Mouse (Mus musculus): ENCODE data around the gene Ap3b1.

The Ap3b1 gene

GRCm38 (mm10) chr13:94524669-94525238, 166.0 kb downstream of the Ap3b1 start:
- in situ Hi-C loops (cut with MboI; ENCODE audit: low sequenced_read_pairs): no loop called here

DNA sequence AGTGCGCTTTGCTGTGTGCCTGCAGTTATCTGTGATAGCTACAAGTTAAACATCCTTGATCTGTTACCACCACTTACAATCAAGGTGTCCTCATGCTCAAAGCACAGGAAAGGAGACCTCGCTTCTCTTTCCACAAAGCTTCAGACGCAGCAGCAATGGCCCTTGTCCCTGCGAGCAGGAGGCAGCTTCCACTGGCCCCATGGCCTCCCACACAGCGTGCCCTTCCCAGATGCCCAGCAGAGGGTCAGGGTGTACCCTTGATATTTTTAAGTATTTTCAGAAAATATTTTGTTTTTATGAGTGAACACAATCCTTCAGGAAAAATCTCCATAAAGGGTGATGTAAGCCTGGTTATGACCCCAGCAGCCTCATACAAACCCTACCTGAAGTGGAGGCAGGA, 170.4 kb downstream of the Ap3b1 start:
- in situ Hi-C loops (cut with MboI; ENCODE audit: low sequenced_read_pairs): no loop called here

- in situ Hi-C loops (cut with MboI; ENCODE audit: low sequenced_read_pairs): no loop called here
Measured at GRCm38 (mm10) chr13:94533516-94533915, 174.8 kb downstream of the Ap3b1 start.

DNA sequence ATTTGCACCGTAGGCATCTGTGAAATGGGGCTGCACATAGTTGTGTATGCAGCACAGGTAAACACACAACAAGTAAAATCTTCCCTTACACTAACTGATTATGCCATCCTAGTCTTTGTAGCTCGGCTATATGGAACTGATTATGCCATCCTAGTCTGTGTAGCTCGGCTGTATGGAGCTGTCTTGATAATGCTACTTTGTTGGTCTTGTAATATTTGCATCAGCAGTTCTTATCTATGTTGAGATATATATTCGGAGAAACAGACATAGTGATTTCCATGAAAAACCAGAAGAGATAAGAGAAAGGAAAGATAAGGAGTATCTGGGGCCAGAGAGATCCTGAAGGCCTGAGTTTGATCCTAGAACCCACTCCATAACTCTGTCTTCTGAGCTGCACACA, 178.6 kb downstream of the Ap3b1 start:
- in situ Hi-C loops (cut with MboI; ENCODE audit: low sequenced_read_pairs): no loop called here

DNA sequence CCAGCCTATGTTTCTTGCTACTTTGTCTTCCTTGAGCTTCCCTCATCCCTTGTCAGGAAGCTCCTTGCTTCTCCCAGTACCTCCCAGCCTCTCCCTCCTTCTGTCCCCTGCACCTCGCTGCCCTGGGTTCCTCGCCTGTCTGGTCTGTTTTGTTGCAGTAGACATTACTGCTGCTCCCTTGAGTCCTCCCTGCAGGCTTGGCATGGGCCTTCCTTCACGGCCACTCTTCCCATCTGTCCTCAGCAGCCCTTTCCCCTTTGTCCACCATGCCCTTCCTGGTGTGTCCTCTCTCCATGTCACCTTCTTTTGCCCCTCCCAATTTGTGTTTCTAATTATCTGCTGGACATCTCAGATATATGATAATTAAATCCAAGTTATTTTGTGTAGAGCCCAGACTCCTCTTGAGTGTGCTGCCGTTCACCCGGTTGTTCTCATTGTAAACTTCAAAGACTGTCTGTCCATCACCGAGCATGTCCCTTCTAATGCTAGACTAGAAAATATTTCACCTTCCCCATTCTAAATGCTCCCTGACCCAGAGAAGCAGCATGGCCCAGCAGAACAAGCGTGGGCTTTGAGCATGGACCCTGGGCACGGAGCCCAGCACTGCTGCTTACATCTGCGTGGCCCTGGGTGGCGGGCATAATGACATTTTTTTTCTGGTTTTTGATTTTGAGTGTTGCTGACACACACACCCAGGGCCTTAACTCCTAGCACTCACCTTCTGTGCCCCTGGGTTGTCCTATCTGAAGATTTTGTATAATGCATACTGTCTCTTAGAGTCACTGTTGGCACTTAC, 181.3 kb downstream of the Ap3b1 start:
- in situ Hi-C loops (cut with MboI; ENCODE audit: low sequenced_read_pairs): no loop called here

DNA sequence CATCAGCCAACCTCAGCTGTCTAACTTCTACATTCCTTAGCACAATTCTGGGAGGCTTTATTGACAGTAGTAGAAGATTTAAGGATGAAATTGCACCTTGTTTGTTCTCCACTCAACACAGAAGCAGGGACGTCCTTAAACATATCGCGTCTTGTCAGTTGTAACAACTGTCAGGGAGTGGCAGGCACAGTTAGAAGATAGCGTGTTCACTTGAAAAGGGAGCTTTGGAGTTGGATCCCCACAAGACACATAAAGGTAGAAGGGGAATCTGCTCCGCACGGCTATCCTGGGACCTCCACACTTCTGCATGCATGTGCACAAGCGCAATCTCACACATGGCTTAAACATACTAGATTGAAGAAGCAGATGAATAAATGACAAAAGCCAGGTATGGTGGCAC, 183.3 kb downstream of the Ap3b1 start:
- in situ Hi-C loops (cut with MboI; ENCODE audit: low sequenced_read_pairs): no loop called here

DNA sequence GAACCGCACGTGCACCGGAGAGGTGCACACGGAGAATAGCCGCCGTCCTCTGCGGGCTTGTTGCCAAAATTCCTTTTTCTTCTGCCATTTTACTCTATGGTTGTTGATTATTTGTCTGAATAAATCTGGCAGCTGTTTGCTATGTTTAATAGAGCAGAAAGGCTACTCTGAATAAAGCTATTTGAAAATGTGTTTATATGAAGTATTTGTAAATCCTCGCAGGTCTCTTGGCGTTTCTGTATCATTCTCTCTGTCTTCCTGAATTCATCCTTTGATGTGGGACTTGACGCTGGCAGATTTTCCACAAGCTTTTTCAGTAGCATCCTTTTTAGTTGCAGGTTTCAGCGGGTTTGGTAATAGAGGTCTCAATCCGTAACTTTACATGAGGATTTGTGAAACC, 185.5 kb downstream of the Ap3b1 start:
- in situ Hi-C loops (cut with MboI; ENCODE audit: low sequenced_read_pairs): no loop called here

DNA sequence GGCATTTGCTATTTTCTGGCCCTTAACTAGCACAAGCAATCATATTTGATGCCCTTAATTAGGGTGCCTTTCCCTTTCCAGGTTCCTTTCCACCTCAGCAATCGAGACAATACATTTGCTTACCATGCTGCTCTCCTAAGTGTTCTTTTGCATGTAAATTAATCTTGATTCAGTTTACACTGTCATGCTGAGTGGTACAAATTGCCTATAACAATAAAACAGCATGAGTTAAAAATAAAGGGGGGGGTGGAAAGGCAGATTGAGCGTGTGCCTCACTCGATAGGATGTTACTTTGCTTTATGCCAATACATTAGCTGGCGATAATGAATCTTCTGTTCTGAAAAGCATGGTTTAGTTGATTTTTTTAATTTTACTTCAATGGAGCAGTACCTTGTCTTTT, 187.0 kb downstream of the Ap3b1 start:
- in situ Hi-C loops (cut with MboI; ENCODE audit: low sequenced_read_pairs): no loop called here

GRCm38 (mm10) chr13:94546246-94546645, 187.5 kb downstream of the Ap3b1 start:
- in situ Hi-C loops (cut with MboI; ENCODE audit: low sequenced_read_pairs): no loop called here

- in situ Hi-C loops (cut with MboI; ENCODE audit: low sequenced_read_pairs): no loop called here
Measured at GRCm38 (mm10) chr13:94549580-94549979, 190.8 kb downstream of the Ap3b1 start.

DNA sequence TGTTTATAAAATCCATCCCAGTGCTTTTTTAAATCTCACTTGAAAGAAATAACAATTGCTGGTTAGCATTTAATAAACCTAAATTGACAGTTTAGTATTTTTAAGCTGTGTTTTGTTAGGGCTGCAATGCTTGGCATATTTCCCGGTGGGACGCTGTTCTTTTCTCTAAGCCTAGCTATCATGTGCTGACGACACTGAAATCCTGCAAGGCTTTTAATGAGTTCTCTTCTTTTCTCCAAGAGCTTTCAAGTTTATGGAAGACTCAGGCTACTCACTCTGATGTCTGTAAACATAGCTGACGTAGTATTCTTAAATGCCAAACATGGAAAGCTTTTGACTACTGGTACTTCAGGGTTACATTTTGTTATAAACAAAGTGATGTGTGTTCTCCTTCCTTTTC, 191.3 kb downstream of the Ap3b1 start:
- in situ Hi-C loops (cut with MboI; ENCODE audit: low sequenced_read_pairs): no loop called here

- in situ Hi-C loops (cut with MboI; ENCODE audit: low sequenced_read_pairs): no loop called here
Measured at GRCm38 (mm10) chr13:94560011-94560410, 201.3 kb downstream of the Ap3b1 start.

DNA sequence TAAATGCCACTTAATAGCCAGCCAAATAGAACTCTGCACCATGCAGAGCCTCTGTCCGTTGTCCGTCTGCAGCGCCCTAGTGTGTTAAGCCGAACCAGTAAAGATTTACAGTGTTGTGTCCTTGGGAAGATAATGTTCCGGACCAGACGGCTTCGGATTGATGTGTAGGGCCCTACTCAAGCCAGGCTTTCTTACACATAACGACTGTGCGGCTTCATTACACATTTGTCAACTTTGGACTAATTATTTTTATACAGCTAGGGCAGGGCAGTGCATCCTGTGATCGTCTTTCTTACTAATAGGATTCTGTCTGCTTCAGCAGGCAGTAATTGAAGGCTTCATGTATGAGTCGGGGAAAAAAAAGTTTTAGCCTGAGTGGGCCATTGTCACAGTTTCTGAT, 202.1 kb downstream of the Ap3b1 start:
- in situ Hi-C loops (cut with MboI; ENCODE audit: low sequenced_read_pairs): no loop called here

GRCm38 (mm10) chr13:94562652-94563339, 204.0 kb downstream of the Ap3b1 start:
- in situ Hi-C loops (cut with MboI; ENCODE audit: low sequenced_read_pairs): no loop called here

- in situ Hi-C loops (cut with MboI; ENCODE audit: low sequenced_read_pairs): no loop called here
Measured at GRCm38 (mm10) chr13:94563836-94564235, 205.1 kb downstream of the Ap3b1 start.

- in situ Hi-C loops (cut with MboI; ENCODE audit: low sequenced_read_pairs): no loop called here
Measured at GRCm38 (mm10) chr13:94564351-94564994, 205.7 kb downstream of the Ap3b1 start.

- in situ Hi-C loops (cut with MboI; ENCODE audit: low sequenced_read_pairs): no loop called here
Measured at GRCm38 (mm10) chr13:94565176-94565575, 206.4 kb downstream of the Ap3b1 start.

GRCm38 (mm10) chr13:94565616-94566015, 206.9 kb downstream of the Ap3b1 start:
- in situ Hi-C loops (cut with MboI; ENCODE audit: low sequenced_read_pairs): no loop called here

DNA sequence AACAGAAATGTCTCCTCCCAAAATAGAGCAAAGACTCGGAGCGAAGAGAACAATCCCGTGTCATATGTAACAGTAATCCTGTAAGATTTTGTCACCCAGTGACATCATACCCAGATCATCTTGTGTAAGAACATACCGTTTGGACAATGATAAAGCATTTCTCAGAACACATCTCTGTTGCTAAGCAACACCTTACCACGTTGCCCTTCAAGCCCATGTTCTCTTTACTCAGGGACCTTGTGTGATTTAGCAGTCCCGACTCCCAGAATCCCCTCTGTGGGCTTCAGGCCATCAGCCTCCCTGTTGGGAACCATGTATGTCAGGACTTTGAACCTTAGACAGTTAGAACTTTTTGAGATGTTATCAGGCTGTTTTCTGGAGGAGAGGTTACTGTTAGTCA, 209.0 kb downstream of the Ap3b1 start:
- in situ Hi-C loops (cut with MboI; ENCODE audit: low sequenced_read_pairs): no loop called here

DNA sequence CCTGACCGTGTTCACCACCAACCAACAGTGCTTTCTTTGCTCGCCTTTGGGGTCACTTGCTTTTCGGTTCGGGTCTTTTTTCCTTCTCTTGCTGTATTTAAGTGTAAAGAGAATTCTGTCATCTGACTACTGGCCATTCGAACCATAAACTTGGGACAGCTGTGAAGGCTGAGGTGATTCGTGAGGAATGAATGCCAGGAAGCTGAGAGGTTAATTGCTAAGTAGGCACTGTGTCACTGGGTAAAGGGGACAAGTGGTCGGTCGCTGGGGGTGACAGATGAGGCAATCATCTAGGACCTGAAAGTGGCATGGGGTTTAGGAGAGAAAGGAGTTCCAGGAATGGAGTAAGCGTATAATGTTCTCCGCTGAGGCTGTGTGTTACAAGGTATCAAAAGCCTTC, 212.2 kb downstream of the Ap3b1 start:
- in situ Hi-C loops (cut with MboI; ENCODE audit: low sequenced_read_pairs): no loop called here

DNA sequence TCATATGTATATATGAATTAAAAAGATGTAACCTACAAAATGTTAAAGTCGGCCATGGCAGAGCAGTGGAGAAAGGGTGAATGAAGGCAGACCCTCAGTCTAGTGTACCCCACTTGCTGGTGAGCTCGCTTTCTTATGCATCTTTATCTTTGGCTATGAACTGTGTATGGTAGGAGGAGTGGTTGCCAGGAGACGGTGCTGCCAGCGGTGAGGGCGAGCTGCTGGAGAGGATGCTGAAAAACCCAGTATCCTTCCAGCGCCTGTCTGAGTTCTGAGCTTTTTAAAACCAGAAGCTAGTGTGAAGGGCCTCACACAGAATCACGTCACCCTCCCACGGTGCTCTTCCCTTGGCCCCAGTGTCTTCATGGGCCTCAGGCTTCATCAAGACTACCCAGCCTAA, 214.6 kb downstream of the Ap3b1 start:
- in situ Hi-C loops (cut with MboI; ENCODE audit: low sequenced_read_pairs): no loop called here

DNA sequence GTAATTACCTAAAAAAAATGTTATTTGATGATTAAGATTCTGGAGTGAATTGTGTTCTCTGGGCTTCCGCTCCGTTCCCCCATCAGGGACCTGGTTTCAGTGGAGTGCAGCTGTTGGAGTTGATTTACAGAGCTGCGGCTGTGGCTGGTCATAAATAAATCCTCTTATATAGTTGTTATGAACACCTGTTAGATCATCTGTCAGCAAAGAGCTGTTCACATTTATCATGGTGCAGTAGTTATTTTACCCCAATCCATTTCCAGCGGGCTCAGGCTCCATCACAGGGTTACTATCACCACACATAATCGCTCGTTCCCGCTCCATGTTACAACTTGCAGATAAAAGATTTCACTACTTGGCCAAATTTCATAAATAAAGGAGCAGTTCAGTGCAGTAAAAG, 215.1 kb downstream of the Ap3b1 start:
- in situ Hi-C loops (cut with MboI; ENCODE audit: low sequenced_read_pairs): no loop called here

Measured in CH12F3 (cell line).